Mouse (Mus musculus) T-helper 17 cell (primary cell): Measurements from ENCODE around the gene Il15.

Experiments used
- in situ Hi-C, 2 experiments: fragments of 300-600 bp; cut with MboI, MseI; formaldehyde crosslinking; loops; 1 replicate in 1 of 2; 2 replicates in 1 of 2; pipeline ENCODE4 v1.15.1; 2025; ENCODE audit warnings: high pct_unique_total_duplicates in 2 of 2

Gene Il15

DNA sequence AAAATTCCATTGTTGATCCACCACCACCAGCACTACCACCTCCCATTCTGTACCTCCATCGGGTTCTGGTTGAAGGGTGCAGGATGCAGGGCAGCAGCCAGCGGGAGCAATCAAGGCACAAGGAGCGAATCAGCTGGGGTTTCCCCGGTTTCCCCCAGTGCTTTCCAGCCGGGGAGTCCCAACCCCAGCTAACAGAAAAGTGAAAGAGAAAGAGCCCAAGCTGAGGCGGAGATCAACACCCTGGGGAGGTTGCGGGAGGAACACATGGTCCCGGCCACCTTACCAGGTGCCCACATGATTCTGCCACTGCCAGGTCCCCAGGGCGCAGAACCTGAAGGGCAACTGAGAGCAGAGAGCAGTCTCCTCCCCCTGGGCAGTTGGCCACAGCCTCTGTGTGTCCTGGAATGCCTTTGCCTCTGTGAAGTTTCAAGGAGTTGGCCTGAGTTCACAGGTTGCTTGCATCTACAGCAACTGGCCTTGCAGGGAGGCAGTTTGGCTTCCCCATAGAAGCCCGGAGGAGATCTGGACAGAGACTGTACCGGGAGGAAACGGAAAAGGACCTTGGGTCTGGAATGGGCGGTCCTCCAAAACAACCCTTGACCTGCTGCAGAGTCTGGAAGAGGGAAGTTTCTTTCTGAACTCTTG, at the start of gene Il15:
TSS of gene Il15 (minus strand) at position 537 of the 645 bp plus-strand sequence.
- in situ Hi-C loops = no loop called here

DNA sequence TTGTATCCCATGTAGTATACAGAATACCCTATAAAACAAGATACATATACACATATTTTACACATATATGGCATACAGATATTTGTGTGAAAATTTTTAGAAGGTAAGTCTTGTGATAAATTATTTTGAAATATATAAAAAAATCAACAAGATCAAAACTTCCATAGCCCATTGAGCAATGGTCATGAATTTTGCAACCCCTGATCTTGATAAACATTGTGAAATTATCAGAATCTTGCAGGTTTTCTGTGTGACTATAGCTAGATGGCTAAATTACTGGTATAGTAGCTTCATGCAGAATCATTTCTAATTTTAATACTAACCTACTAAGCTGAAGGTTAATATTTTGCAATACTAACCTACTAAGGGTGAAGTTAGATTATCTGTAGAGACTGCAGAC, 41.9 kb upstream of the Il15 start:
- in situ Hi-C loops = no loop called here

DNA sequence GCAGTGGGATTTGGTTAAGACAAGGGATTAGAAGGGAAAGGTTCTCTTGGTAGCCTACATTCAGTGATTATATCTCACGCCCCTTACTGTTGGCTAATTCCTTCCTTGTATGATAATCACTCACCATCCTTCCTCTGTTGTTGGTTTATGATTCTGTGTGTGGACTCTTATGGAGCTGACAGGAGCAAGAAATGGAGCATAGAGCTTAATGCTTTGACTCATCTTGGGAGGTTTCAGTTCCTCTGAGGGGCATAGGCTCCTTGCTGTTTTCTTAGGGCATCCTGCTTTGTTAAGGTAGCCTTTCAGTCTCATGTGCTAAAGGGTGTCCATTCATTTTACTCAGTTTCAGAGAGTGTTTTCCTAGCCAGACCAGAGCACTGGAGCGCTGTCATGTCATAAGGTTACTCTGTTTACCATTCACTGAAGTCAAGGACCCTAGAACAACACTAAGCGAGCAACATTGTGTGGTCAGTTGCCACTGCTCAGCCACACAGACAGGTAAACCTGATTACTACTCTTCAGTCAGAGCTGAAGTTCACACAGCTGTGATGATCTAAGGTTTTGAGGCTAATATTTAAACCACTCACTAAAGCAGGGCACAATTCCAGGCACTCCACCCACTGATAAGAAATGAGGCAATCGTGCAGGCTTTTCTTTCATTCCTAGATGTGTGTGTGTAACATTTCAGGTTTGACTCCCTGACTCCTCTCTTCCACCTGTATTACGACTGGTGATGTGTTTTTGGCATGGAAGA, 13.7 kb upstream of the Il15 start:
- in situ Hi-C loops = no loop called here

DNA sequence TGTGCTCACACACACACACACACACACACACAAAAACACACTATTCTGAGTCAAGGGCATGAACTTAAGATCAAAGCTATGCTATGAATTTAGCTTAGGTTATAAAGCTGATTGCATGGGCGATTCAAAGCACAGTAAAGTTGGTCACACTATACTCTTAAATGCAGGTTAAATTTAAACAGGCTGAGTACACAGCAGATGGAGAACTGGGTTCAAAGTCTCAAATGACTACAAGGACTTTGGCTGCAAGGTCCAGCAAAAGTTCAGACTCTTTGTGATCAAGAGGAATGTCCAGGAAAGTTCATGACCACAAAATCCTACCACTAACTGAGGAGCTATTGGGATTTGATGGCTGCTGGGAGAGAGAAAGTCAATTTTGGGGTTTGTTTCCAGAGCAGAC, 12.5 kb upstream of the Il15 start:
- in situ Hi-C loops = no loop called here

DNA sequence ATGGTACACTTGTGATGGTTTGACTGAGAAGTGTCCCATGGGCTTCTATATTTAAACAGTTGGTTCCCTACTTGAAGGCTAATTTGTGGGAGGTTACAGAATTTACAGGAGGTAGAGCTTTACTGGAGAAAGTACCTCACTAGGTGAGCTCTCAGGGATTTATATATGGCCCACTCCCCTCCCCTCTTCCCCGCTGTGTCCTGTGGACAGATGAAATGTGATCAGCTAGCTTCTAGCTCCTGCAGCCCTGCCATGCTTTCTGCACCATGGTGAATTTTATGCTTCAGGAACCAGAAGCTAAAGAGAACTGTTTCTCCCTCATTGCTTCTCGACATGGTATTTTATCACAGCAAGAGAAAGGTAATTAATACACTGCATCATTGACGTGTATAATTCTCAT, 7.1 kb upstream of the Il15 start:
- in situ Hi-C loops = no loop called here

DNA sequence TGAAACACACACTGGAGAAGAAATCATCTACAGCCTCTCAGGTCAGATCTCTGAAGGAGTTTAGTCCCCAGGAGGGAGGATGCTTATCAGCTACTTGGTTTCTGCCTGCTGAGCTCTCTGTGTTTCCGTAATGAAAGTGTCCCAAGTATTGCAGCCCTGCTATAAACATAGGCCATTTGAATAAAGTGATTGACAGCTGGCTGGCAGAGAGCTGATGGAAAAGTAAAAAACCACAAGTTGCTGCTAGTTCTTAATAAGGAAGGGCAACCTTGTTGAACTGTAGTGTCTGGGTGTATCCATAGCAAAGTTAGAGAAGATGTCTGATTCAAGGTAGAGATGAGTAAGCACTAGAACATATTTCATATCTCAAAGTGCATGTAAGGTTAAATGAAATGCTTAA, 4.0 kb upstream of the Il15 start:
- in situ Hi-C loops = no loop called here

DNA sequence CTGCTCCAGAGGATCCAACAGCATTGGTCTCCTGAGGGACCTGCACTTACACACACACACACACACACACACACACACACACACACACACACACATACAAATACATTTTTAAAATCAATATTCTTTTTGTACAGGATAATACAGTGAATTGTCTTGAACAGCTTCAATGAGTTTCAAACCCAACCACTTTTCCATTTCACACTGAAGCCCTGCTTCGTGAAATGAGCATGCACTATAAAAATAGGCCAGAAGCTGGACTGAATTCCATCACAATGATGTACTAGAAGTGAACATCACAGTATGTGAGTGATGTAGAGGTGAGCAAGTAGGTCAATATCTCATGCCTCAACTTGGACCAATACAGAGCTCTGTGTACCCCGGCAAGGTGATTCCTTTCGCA, 1.0 kb upstream of the Il15 start:
- in situ Hi-C loops = no loop called here

DNA sequence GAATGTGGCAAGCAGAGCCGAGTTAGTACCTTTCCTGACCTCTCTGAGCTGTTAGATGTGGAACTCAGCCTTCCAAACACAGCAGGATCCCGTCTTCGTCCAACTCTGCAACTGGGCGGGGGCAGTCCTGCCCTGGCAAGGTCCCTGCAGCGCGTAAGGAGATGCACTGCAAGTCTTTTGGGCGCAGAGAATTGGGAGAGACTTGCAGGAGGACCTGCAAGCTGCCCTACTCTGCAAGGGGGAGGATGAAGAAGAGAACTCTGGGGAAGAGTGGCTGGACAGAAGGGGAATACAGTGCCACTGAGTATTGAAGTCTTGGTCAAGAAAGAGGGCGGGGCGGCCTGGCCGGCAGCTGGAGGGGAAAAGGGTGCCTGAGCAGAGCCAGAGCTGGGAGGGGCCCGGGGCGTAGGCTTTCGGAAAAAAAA, 749 bp downstream of the Il15 start:
- in situ Hi-C loops = no loop called here

DNA sequence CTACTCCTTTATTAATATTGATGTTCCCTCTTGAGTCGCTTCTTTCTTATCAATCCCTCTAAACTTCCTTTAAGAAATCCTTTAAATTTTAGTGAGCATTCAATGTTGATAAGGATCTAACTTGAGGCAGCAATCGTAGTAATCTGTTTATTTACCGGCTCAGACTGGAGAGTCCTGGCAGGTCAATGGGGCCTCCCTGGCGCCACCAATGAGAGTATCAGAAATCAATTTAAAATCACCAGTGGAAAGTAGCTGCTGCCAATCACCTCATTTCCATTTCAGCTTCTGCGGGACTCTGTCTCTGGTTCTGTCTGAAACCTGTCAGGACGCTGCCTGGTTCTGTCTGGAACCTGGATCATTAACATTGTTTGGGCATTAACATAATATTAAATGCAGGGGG, 1.5 kb downstream of the Il15 start:
- in situ Hi-C loops = no loop called here

DNA sequence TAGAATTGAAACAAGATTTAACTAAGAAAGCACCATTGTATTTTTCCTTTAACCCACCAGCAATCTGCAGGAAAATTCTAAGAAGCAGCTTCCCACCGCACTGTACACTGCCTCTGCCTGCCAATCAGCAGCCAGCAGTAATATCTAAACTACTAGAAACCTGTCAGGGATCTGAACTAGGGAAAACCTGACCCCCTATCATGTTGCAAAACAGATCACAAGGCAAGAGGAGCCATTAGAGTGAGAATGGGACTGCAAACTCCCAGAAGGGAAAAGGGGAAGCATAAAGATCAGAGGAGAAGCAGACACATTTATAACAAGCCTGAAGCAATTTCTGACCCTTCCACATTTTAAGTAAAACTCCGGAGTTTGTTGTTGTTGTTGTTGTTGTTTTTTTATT, 2.0 kb downstream of the Il15 start:
- in situ Hi-C loops = no loop called here

DNA sequence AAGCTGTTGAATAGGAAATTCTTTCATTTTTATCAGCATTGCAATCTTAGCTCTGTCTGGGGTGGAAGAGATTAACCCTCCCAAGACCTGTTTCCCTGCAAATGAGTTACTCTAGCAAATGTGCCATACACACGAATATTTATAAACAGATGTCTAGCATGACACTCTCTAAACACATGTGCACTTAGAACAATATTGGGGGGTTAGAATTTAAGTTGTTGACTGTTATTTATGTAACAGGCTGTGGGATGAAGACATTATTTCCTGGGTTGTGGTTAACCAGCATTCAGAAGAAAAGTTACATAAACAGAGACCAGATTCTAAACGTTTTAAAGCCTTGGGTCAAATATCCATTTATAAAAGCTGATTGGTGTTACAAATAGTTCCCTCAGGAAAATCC, 2.6 kb downstream of the Il15 start:
- in situ Hi-C loops = no loop called here

DNA sequence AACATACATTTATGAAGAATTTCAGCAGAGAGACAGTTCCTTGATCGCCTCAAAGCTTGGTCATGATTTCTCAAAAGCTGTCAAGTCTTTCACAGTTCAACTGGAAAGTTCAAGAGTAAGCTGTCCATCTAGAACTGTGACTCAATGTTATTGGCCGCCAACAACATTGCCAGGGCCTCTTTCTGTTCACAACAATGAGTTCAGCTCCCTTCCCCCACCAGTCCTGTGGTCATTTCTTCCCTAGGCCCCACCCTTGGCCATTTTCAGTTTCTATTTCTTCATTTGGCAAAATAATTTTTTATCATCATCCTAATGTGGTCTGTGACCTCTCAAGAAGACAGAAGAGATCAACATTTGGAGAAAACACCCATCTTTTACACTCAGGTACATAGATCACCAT, 4.5 kb downstream of the Il15 start:
- in situ Hi-C loops = no loop called here

DNA sequence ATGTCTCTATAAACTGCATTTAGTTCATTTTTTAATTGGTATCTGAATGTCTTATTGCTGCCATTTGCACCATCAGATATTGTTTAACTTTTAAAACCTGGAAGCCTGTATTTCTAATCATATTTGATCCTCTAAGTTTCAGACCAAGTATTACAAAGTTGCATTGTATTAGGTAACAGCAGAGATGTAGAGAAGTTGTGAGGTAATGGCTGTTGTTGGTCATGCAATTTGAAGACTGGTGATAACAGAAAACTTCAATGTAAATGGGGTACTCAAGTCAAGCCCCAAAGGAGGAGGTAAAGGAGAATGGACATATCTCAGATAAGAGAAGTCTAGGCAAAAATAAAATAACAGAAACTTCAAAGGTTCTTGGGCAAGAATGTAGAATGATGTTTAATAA, 11.8 kb downstream of the Il15 start:
- in situ Hi-C loops = no loop called here

DNA sequence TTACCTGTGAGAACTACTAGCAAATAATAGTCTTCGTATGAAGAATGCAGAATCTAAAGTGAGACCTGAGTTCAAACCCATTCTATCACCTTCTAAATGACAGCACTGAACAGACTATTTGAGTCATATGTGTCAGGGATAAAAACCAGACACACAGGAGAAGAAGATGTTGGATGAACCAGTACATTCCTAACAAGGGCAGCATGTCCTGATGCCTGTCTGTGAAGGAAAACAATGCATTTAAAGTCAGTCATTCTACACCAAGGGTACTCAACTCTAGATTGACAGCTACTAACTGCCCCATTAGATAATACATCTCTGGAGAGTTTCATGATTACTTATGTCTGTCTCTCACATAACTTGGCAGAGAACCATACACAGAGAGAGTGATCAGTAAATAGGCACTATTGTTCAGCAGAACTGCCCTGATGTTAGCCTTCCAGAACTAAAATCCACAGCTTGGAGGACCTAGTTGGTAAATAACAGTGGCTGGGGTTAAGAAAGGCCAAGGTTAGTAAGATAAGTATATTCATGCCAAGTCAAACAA, 14.6 kb downstream of the Il15 start:
- in situ Hi-C loops = no loop called here

DNA sequence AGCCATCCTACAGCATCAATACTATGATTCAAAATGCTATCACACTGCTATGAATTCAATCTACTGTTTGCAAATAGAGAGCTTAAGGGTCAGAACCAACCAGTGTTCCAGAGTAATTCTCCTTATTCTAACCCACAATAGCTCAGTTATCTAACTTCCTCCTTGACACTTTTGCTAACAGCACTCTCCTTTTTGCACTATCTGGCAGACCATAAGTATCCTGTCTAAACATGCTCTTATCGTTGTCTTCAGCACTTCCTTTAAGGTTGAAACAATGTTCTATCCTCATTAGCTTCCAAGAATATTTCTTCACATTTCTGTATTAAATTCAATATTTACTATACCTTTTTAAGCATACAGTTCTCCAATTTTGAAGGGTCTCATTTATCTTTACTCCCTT, 15.4 kb downstream of the Il15 start:
- in situ Hi-C loops = no loop called here

DNA sequence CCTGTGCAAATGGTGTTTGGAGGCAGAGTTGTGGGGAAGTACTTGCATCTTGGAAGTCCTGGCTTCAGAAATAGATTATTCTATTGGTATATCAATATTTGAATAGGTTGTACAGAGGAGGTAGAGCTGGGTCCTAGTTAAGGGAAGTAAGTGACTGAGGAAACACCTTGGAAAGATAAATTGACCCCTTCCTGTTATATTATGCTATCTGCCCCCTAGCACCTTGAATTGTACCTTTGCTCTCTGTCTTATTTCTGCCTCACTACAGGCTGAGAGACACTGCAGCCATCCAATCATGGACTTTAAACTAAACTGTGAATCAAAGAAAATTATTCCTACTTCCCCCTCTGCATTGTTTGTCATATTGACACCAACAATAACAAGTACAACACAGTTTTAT, 17.2 kb downstream of the Il15 start:
- in situ Hi-C loops = no loop called here

DNA sequence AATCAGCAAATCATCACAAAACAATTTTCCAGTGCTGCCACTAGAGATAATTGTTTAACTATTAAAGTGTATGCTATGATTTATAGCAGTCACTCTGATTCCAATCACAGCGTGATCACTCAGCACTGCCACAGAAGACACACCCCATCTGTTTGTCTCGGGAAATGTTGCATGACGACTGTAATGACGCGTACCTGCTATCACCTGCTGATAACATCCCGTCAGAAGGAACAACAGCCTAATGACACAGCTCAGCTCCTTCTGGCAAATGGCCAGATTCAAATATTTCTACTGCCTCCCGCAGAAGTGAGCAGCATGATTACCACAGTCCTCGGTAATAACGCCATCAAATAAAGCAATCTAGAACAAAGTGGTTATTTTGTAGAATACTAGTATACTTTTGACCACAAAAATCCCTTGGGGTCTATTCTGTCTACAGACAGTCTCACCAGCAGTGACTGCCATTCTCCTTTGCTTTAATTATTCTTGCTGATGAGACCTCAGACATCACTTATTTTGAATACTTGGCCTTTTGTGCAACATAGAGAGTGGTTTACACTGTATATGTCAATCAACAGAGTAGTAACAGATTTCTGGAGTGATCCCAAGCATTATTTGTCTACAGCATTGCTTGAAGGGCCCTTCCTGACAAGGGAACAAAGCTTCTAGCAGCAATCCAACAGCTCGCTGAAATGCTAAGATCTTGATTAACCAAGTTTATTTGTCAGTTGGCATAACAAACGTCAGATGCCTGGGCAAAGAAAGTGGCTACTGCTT, 18.4 kb downstream of the Il15 start:
- in situ Hi-C loops = no loop called here

DNA sequence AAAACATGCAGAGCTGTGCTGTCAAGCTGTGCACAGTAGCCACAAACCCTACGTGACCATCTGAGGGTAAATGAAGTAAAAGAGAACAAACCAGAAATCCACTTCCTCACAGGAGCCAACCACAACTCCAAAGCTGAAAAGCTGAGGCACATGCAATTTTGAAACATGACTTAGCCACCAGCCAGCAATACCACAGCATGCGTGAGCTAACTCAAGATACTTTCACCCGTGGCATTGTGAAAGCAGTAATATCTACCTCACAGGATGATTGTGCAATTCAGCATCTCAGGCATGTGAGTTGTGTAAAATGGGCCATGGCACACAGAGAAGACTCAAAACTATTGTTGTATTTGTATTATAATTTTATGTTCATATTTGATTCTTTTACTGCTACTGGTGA, 19.7 kb downstream of the Il15 start:
- in situ Hi-C loops = no loop called here

DNA sequence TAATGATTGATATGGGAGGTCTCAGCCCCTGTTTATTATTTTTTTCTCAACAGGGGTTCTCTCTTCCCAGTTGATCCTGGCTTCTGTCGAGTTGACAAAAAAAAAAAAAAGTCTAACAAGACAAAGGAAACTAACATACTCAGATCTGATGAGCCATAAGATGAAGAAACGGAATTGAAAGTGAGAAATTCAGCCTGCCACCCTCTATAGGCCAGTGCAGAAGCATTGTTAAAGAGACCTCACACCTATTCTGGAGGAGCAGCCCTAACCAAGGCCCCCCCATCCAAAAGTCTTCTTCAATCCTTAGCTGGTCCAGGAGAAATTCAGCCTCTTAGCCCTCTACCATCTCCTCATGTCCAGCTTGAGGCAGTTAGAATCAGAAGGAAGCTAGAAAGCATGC, 20.7 kb downstream of the Il15 start:
- in situ Hi-C loops = no loop called here

DNA sequence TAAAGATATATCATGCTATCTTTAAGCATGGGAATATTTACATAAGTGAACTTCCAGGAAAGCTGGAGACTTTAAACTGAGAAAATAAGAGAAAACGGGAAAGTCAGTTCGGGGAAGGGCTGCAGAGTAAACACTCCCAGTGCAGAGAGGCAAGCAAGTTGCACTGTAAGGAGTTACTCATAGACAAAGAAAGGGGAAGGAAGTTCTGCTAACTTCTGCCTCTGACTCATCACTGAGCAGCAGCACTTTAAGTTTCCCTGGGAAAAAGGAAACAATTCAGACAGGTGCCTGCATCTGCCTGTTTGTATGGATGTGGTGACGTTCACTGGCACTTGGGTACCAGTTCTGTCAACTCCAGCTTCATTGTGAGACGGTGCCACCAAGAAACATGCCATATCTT, 28.6 kb downstream of the Il15 start:
- in situ Hi-C loops = no loop called here

DNA sequence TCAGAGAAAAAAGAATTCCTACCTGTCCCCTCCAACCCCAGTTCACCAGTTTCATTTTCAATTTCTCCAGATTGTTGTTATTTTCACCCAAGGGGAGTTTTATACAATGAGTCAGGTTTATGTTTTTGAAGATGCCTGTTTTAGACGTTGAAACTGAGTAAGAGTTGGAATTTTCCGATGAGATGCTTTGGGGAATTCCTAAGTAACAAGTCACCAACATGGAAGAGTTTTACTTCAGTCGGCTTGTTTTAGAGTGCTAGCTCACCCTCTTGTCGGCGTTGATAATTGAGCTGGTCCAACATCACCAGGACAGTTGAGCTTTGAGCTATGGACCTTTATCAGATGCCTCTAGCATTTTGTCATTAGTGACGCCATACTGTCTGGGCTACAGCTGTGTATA, 30.2 kb downstream of the Il15 start:
- in situ Hi-C loops = no loop called here

DNA sequence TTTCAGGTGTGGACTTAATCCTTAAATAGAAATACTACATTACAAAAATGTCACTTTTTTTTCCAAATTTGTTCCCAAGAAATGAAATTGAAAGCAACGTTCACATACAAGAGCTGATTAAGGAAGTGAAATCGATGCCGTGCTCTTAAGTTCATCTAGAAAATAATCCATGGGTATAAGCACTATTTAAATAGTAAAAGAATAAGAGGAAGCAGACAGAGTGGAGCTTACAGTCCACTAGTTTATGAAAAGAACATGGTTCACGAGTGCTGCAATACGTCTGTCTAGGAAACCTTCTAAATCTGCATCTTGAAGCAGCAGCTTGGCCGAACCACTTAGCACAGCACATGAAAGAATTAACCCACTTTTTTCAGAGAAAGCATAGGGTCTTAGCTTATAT, 32.4 kb downstream of the Il15 start:
- in situ Hi-C loops = no loop called here

DNA sequence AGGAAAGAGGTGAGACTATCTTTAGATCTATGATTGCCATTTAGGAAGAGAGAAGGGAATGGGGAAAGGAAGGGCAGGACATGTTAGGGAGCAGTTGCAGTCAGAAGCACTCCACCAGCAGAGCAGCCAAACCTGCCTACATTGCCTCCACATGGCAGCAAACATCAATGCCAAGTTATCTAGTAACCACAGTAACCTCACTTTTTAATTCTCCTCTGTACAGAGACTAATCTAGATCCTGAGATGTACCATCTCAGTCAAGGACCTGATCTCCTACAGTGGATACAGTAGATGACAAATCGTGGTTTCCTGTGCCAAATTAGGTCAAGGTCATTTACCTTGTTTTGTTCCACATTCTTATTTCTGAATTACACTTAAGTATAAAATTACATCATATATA, 42.0 kb downstream of the Il15 start:
- in situ Hi-C loops = no loop called here
